Comparison of ENCODE assay signal across 14 mouse cellular contexts in genomic region chr3:90586016-90586643, GRCm38 (mm10). TPM values are rescaled to one million over a fixed set of nuclear protein-coding genes. Genes with fewer than 3 reads are reported as not detected.
A peak's percentile ranks its signal among the peaks of the same experiment; 100 is the strongest.
DNase-seq lines count a peak whose midpoint lies in the region; ATAC-seq lines count a peak whose summit lies in the region.
"Had no signal": no experiment of that assay in that cellular context is flagged by ENCODE, and none has a peak within 500 bp of the region (broad histone marks: within the 10 kb centered on the region; RNA-seq: fewer than 3 reads in every experiment).

No protein-coding gene starts in this region.

- no peak overlapping the region for H3K4me2 ChIP-seq in hindbrain, embryonic 14.5 days (replicated peaks)
- H3K4me2 ChIP-seq: forebrain, embryonic 12.5 days had no signal

- peak; percentile 92 for DNase-seq in heart, adult 11 months
- no peak for DNase-seq in heart, postnatal 4 days
- DNase-seq in 416B (ENCODE audit: low read depth) = peak; percentile 37
- DNase-seq in natural killer cell, adult 2 months (ENCODE audit: low spot score in 2 of 2) = peak; percentile 37 to 45
- DNase-seq in cerebellum, adult 11-12 months = no peak
- DNase-seq in embryo, embryonic 9.5 days (ENCODE audit: extremely low spot score) = no peak
- no peak for DNase-seq in hindbrain, embryonic 14.5 days (ENCODE audit: low spot score)

- WGBS in hindbrain, embryonic 14.5 days = 86% methylated on average over 15 of the region's 15 CpGs

- H3K4me1 ChIP-seq in brown adipose tissue, adult 24 weeks (ENCODE audit: control insufficient read depth, insufficient read depth, insufficient read length, low read length) = peaks cover 24% of the 10 kb centered on the region
- no peaks in the 10 kb centered on the region for H3K4me1 ChIP-seq in hindbrain, embryonic 14.5 days (replicated peaks; ENCODE audit: control insufficient read depth, insufficient read depth, low read length)

- H3K27ac ChIP-seq in brown adipose tissue, adult 24 weeks (replicated peaks; ENCODE audit: low read depth, low read length) = peak overlapping the region; percentile 65; the same call in 1 of the 2 replicates
- H3K27ac ChIP-seq in hindbrain, embryonic 14.5 days = no peak overlapping the region
- H3K27ac ChIP-seq: forebrain, embryonic 12.5 days had no signal

- no peak for ATAC-seq in hindbrain, embryonic 14.5 days (ENCODE audit: low FRiP score)

- no peaks in the 10 kb centered on the region for H3K9me3 ChIP-seq in hindbrain, embryonic 14.5 days (ENCODE audit: control insufficient read depth, low read length)
- H3K9me3 ChIP-seq: forebrain, embryonic 12.5 days; G1E had no signal

- no peak overlapping the region for H3K4me3 ChIP-seq in brown adipose tissue, adult 24 weeks (ENCODE audit: insufficient read depth, low read depth, low read length)
- no peak overlapping the region for H3K4me3 ChIP-seq in hindbrain, embryonic 14.5 days (replicated peaks; ENCODE audit: low read length)
- H3K4me3 ChIP-seq: forebrain, embryonic 12.5 days had no signal

- no peak overlapping the region for H3K9ac ChIP-seq in hindbrain, embryonic 14.5 days
- H3K9ac ChIP-seq: forebrain, embryonic 12.5 days had no signal

- H3K36me3 ChIP-seq in hindbrain, embryonic 14.5 days (replicated peaks; ENCODE audit: control insufficient read depth, insufficient read depth) = no peaks in the 10 kb centered on the region
- H3K36me3 ChIP-seq: forebrain, embryonic 12.5 days; G1E had no signal

- no peaks in the 10 kb centered on the region for H3K27me3 ChIP-seq in hindbrain, embryonic 14.5 days (ENCODE audit: control insufficient read depth, insufficient read depth, low read length)
- H3K27me3 ChIP-seq: forebrain, embryonic 12.5 days had no signal

RNA-seq across cellular contexts. Expression of gene S100a2, which starts 3.9 kb away (rescaled TPM):
- total RNA-seq in heart, postnatal 4 days (2021) = not detected
- not detected in 2 replicates for polyA plus RNA-seq in brown adipose tissue, adult 24 weeks (2012; ENCODE audit: insufficient read depth, insufficient read length, missing spikeins)
- polyA plus RNA-seq in hindbrain, embryonic 14.5 days (2014; fragmentation: Nextera tagmentation; extraction: Ambion mirVana) = not detected in 2 replicates
- total RNA-seq: G1E; heart, postnatal 10 days; layer of hippocampus, adult 18-20 months had no signal
- polyA plus RNA-seq: forebrain, embryonic 12.5 days; G1E; liver, embryonic 16.5 days; neural tube, embryonic 11.5 days had no signal

RNA-seq across cellular contexts. Expression of gene Gm42674, which starts 15.6 kb away (rescaled TPM):
- total RNA-seq in heart, postnatal 4 days (2021) = not detected
- not detected in 2 replicates for polyA plus RNA-seq in brown adipose tissue, adult 24 weeks (2012; ENCODE audit: insufficient read depth, insufficient read length, missing spikeins)
- not detected in 2 replicates for polyA plus RNA-seq in hindbrain, embryonic 14.5 days (2014; fragmentation: Nextera tagmentation; extraction: Ambion mirVana)
- total RNA-seq: G1E; heart, postnatal 10 days had no signal
- polyA plus RNA-seq: forebrain, embryonic 12.5 days; G1E; liver, embryonic 16.5 days; neural tube, embryonic 11.5 days had no signal

RNA-seq across cellular contexts. Expression of gene S100a4, which starts 17.4 kb away (rescaled TPM):
- total RNA-seq in heart, postnatal 4 days (2021) = 1 to 10 TPM; 7.6 to 9.5 TPM
- polyA plus RNA-seq in brown adipose tissue, adult 24 weeks (2012; ENCODE audit: insufficient read depth, insufficient read length, missing spikeins) = 21.4 and 30.3 TPM in 2 replicates
- 1.2 and 1.6 TPM in 2 replicates for polyA plus RNA-seq in hindbrain, embryonic 14.5 days (2014; fragmentation: Nextera tagmentation; extraction: Ambion mirVana)
- total RNA-seq: G1E had no signal
- polyA plus RNA-seq: G1E; neural tube, embryonic 11.5 days had no signal

RNA-seq across cellular contexts. Expression of gene S100a5, which starts 22.2 kb away (rescaled TPM):
- total RNA-seq in heart, postnatal 4 days (2021) = not detected
- not detected in 2 replicates for polyA plus RNA-seq in brown adipose tissue, adult 24 weeks (2012; ENCODE audit: insufficient read depth, insufficient read length, missing spikeins)
- polyA plus RNA-seq in hindbrain, embryonic 14.5 days (2014; fragmentation: Nextera tagmentation; extraction: Ambion mirVana) = not detected in 2 replicates
- total RNA-seq: G1E; heart, postnatal 10 days had no signal
- polyA plus RNA-seq: forebrain, embryonic 12.5 days; G1E; liver, embryonic 16.5 days; neural tube, embryonic 11.5 days had no signal

RNA-seq across cellular contexts. Expression of gene S100a3, which starts 25.8 kb away (rescaled TPM):
- total RNA-seq in heart, postnatal 4 days (2021) = not detected
- polyA plus RNA-seq in brown adipose tissue, adult 24 weeks (2012; ENCODE audit: insufficient read depth, insufficient read length, missing spikeins) = not detected in 2 replicates
- polyA plus RNA-seq in hindbrain, embryonic 14.5 days (2014; fragmentation: Nextera tagmentation; extraction: Ambion mirVana) = 2.4 and 3.4 TPM in 2 replicates
- total RNA-seq: heart, postnatal 10 days had no signal
- polyA plus RNA-seq: forebrain, embryonic 12.5 days; G1E; liver, embryonic 16.5 days; neural tube, embryonic 11.5 days had no signal

Comparison
In these comparisons a context has a peak if more than half of its experiments do, and no peak if none do; other contexts are left out.
1. DNase-seq: peak in heart, adult 11 months (single experiment), 416B (single experiment) and natural killer cell, adult 2 months (2 of 2); none in heart, postnatal 4 days (single experiment), cerebellum, adult 11-12 months (single experiment), embryo, embryonic 9.5 days (single experiment) and hindbrain, embryonic 14.5 days (single experiment).